Mouse (Mus musculus): ENCODE measurements at regions not wholly inside any gene's neighbourhood (a gene's known extent, or its start where the extent isn't known, plus 50 kb on each side); places are given as distances from the start of the nearest gene placed in this dataset.

GRCm38 (mm10) chr10:51291412-51292207 lies 188.8 kb upstream of the Gm49339 start:
- DNase-seq (ENCODE audit: low spot score in 2 of 2), result no peak

GRCm38 (mm10) chr10:51312814-51313213 lies 167.6 kb upstream of the Gm49339 start:
- DNase-seq (ENCODE audit: low spot score in 2 of 2), result no peak

- no peak for DNase-seq (ENCODE audit: low spot score in 2 of 2)
These were observed 160.2 kb upstream of the Gm49339 start for GRCm38 (mm10) chr10:51320207-51320606.

- no peak for DNase-seq (ENCODE audit: low spot score in 2 of 2)
These were observed 151.6 kb upstream of the Gm49339 start for GRCm38 (mm10) chr10:51328772-51329171.

- no peak for DNase-seq (ENCODE audit: low spot score in 2 of 2)
These were observed 151.0 kb upstream of the Gm49339 start for GRCm38 (mm10) chr10:51329386-51329785.

All from frontal cortex, postnatal 14 days (tissue).